Mouse (Mus musculus) bone marrow macrophage, adult 2 months (primary cell): ENCODE results near the gene Bzw2. TPM values are rescaled to one million over a fixed set of nuclear protein-coding genes. Genes with fewer than 3 reads are reported as not detected.

ENCODE experiments used
- H3K27ac ChIP-seq: 2 replicates; pipeline ENCODE4 v1.5.1; 2012; ENCODE audit warnings: low read depth, low read length; ENCODE audit not compliant: insufficient read depth
- H3K4me1 ChIP-seq: 2 replicates; pipeline ENCODE4 v1.6.1; 2012; ENCODE audit warnings: low read length; ENCODE audit not compliant: control insufficient read depth, insufficient read depth
- H3K4me3 ChIP-seq: 2 replicates; pipeline ENCODE4 v1.5.1; 2012; ENCODE audit warnings: mild to moderate bottlenecking, low read length, moderate library complexity; ENCODE audit not compliant: insufficient read depth
- CTCF ChIP-seq: IDR thresholded peaks from 2 replicates; pipeline ENCODE4 v1.5.1; 2012; ENCODE audit warnings: low read depth, mild to moderate bottlenecking, low read length, moderate library complexity
- POLR2A ChIP-seq: IDR thresholded peaks from 2 replicates; pipeline ENCODE4 v1.6.1; 2012; ENCODE audit warnings: mild to moderate bottlenecking, low read depth, low read length, borderline replicate concordance
- polyA plus RNA-seq: library from polyadenylated mRNA; stranded (reverse); fragments of >200 nt; gene quantifications from 2 replicates; pipeline ENCODE4 v1.2.4, GENCODE M21; 2012; ENCODE audit not compliant: missing spikeins, insufficient read depth, insufficient read length

Bzw2 gene
- polyA plus RNA-seq, 1 experiment: 6.3 TPM

- no peak overlapping the region for H3K4me3 ChIP-seq
- no peak overlapping the region for H3K27ac ChIP-seq
- TF ChIP-seq CTCF (no peak), POLR2A (no peak)
- no peaks in the 10 kb centered on the region for H3K4me1 ChIP-seq
Measured at GRCm38 (mm10) chr12:36111110-36111509, 46.8 kb downstream of the Bzw2 start.

- TF ChIP-seq POLR2A (no peak), CTCF (no peak)
- no peaks in the 10 kb centered on the region for H3K4me1 ChIP-seq
Measured at GRCm38 (mm10) chr12:36110457-36110856, 47.4 kb downstream of the Bzw2 start.

GRCm38 (mm10) chr12:36108442-36108841 is 49.4 kb downstream of the Bzw2 start:
- H3K4me1 ChIP-seq: no peaks in the 10 kb centered on the region
- TF ChIP-seq CTCF (no peak), POLR2A (no peak)
- no peak overlapping the region for H3K4me3 ChIP-seq
- no peak overlapping the region for H3K27ac ChIP-seq

More at GRCm38 (mm10) chr12:36110457-36110856, 47.4 kb downstream of the Bzw2 start:
- Histone ChIP-seq H3K4me3 (no peak overlapping the region), H3K27ac (no peak overlapping the region)

- H3K4me1 ChIP-seq: no peaks in the 10 kb centered on the region
- no peak for TF ChIP-seq POLR2A
- TF ChIP-seq CTCF: no peak
- no peak overlapping the region for H3K4me3 ChIP-seq
- H3K27ac ChIP-seq: no peak overlapping the region
Measured at GRCm38 (mm10) chr12:36103592-36103910, 54.3 kb downstream of the Bzw2 start.

DNA sequence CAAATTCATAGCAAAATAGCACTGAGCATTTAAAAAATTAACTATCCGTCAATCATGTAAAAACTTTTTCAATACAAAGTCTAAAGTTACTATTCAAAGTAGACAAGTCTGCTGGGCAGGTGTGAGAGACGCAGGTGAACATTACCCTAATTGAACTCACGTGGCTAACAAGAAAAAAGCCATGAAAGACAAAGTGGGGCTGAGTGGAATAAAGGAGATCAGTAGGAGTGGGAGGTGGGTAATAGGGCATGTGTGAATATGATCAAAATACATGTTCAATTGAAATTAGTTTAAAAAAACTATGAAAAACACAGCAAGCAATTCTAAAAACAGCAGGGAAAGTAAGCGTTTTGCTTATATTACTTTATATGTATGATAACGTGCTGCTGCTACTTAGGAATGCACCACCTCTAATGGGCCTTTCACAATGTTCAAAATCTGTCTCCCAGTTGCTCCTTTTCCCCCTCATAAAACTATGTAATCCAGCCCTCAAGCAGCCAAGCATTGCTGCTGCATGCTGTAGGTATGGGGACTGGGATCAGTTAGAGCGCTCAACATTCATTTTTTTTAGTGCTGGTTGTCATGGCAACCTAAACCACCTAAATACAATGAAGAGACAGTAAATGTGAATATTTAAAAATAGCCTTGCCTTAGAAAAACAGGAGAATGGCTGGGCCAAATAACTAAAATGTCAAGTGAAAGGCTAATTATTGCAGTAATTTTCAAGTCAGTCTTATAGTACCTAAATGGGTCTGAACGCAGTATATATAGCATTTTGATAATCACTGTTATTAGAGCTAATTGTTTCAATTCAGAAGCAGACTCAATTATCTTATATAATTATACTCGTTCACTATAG is 54.9 kb downstream of the Bzw2 start:
- TF ChIP-seq CTCF (no peak), POLR2A (no peak)
- H3K4me1 ChIP-seq: no peaks in the 10 kb centered on the region
- no peak overlapping the region for H3K27ac ChIP-seq
- H3K4me3 ChIP-seq: no peak overlapping the region

DNA sequence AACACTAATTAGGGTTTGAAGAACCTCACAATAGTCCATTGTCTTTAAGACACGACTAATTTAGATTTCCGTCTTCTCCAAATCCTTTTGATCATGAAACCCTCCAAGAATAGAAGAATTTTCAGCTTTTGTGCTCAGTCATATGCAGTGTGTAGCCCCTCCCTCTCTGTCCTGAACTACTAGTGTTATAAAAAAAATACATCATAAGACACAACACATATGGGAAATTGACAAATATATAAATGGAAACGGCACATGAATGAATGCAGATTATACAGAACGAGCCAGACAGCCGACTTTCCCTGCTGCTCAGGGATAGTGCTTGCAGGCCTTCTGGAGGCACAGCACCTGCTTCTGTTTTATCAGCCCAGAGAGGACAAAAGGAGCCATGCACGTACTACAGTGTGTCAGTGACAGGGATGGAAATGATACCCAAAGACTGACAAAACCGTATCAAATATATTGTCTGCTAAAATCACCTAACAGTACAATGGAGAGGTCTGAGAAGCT is 62.5 kb downstream of the Bzw2 start:
- no peaks in the 10 kb centered on the region for H3K4me1 ChIP-seq
- H3K27ac ChIP-seq: no peak overlapping the region
- TF ChIP-seq POLR2A: no peak
- no peak for TF ChIP-seq CTCF

DNA sequence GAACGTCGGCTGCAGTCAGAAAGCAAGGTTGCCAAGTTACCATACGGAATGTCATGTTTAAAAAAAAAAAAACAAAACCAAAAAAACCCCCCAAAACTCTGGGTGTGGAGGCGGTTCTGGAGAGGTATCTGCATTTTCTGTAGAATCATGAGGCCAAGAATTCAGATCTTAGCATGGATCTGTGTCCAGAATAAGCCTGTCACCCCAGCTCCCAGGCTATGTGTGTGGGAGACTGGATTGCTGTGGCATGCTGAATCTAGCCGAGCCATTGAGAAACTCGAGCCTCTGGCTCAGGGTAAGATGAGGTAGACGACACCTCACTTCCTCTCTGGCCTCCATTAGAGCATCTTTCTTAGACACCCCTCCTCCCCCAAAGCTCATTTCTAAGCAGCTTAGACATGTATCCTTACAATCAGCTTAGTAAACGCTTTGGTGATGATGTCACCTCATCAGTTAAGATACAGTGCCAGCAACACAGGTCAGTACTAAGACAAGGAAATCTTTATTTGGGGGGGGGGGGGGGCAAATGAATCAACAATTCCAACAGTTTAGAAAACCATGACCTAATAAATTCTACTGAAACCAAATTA is 64.7 kb downstream of the Bzw2 start:
- Histone ChIP-seq H3K27ac (no peak overlapping the region), H3K4me3 (no peak overlapping the region), H3K4me1 (no peaks in the 10 kb centered on the region)
- no peak for TF ChIP-seq POLR2A

More for the DNA sequence above, 62.5 kb downstream of the Bzw2 start:
- no peak overlapping the region for H3K4me3 ChIP-seq

GRCm38 (mm10) chr12:36091964-36092363 is 65.9 kb downstream of the Bzw2 start:
- TF ChIP-seq CTCF (no peak), POLR2A (no peak)
- Histone ChIP-seq H3K27ac (no peak overlapping the region), H3K4me1 (no peaks in the 10 kb centered on the region), H3K4me3 (no peak overlapping the region)

DNA sequence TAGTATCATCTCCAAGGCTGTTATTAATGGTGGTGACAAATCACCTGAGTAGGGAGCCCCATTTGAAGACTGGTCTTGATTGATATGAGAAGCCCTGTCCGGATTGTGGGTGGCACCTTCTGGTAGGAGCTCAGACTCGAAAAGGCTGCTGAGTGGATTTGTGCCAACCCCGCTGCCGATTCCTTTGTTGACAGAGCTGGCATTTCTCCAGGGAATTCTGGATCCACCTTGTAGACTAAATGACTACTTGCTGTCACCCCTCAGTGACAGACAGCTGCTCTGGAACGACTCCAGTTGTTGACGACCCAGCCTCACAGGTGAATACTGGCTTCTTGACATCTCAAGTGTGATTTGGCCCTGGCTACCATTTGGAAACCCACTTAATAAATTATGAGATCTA is 68.7 kb downstream of the Bzw2 start:
- Histone ChIP-seq H3K4me1 (no peaks in the 10 kb centered on the region), H3K27ac (no peak overlapping the region), H3K4me3 (no peak overlapping the region)
- TF ChIP-seq POLR2A (no peak), CTCF (no peak)

DNA sequence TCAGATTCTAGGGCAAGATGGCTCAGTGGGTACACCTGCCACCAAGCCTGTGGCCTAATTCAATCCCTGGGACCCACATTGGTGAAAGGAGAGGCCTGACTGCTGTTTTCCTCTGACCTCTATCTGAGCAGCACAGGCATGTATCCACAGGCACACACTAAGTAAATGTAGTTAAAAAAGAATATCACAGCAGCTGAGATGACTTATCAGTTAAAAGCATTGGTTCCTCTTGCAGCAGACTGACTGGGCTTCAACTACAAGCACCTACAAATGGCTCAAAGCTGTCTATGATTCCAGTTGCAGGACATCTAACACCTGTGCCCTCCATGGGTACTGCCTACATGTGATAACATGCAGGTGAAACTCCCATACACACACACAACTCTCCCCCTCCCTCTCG is 69.1 kb downstream of the Bzw2 start:
- Histone ChIP-seq H3K4me1 (no peaks in the 10 kb centered on the region), H3K27ac (no peak overlapping the region), H3K4me3 (no peak overlapping the region)
- TF ChIP-seq CTCF (no peak), POLR2A (no peak)

DNA sequence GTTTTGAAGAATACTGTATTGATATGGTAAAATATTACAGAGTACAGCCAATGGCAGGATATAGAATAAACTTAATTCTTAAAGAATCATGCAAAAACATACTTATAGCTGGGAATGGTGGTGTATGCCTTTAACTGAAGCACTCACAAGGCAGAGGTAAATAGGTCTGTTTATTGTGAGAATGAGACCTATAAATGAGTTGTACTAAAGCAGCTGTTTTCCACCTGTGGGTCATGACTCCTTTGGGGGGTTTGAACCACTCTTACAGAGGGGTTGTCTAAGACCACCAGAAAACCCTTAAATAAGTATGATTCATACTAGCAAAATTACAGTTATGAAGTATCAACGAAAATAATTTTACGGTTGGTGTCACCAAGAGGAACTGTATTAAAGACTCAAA is 72.5 kb downstream of the Bzw2 start:
- no peak overlapping the region for H3K27ac ChIP-seq
- H3K4me3 ChIP-seq: no peak overlapping the region
- TF ChIP-seq POLR2A (no peak), CTCF (no peak)
- H3K4me1 ChIP-seq: no peaks in the 10 kb centered on the region
